Mouse (Mus musculus): Measurements from ENCODE around the gene Phlpp2.

Phlpp2 gene

GRCm38 (mm10) chr8:109902379-109902778 is 34.0 kb downstream of the Phlpp2 start:
- DNase-seq (ENCODE audit: low read depth, low spot score): no peak

GRCm38 (mm10) chr8:109903909-109904469 is 35.6 kb downstream of the Phlpp2 start:
- no peak for DNase-seq (ENCODE audit: low read depth, low spot score)

- peak; percentile 20 for DNase-seq (ENCODE audit: low read depth, low spot score)
Measured at GRCm38 (mm10) chr8:109904928-109905668, 36.8 kb downstream of the Phlpp2 start.

GRCm38 (mm10) chr8:109906907-109907306 is 38.6 kb downstream of the Phlpp2 start:
- no peak for DNase-seq (ENCODE audit: low read depth, low spot score)

GRCm38 (mm10) chr8:109907376-109907775 is 39.0 kb downstream of the Phlpp2 start:
- DNase-seq (ENCODE audit: low read depth, low spot score): no peak

- DNase-seq (ENCODE audit: low read depth, low spot score): peak; percentile 73
Measured at GRCm38 (mm10) chr8:109917277-109917676, 48.9 kb downstream of the Phlpp2 start.

GRCm38 (mm10) chr8:109920406-109921390 is 52.4 kb downstream of the Phlpp2 start:
- peak; percentile 92 for DNase-seq (ENCODE audit: low read depth, low spot score)

GRCm38 (mm10) chr8:109941606-109942360 is 73.4 kb downstream of the Phlpp2 start:
- peak; percentile 58 for DNase-seq (ENCODE audit: low read depth, low spot score)

GRCm38 (mm10) chr8:109945153-109945632 is 76.9 kb downstream of the Phlpp2 start:
- peak; percentile 90 for DNase-seq (ENCODE audit: low read depth, low spot score)

GRCm38 (mm10) chr8:109945694-109946093 is 77.4 kb downstream of the Phlpp2 start:
- peak; percentile 14 for DNase-seq (ENCODE audit: low read depth, low spot score)

- DNase-seq (ENCODE audit: low read depth, low spot score): peak; percentile 12
Measured at GRCm38 (mm10) chr8:109946272-109946671, 77.9 kb downstream of the Phlpp2 start.

- DNase-seq (ENCODE audit: low read depth, low spot score): no peak
Measured at GRCm38 (mm10) chr8:109947447-109948284, 79.3 kb downstream of the Phlpp2 start.

- no peak for DNase-seq (ENCODE audit: low read depth, low spot score)
Measured at GRCm38 (mm10) chr8:109948285-109948564, 79.9 kb downstream of the Phlpp2 start.

- DNase-seq (ENCODE audit: low read depth, low spot score): no peak
Measured at GRCm38 (mm10) chr8:109952171-109952570, 83.8 kb downstream of the Phlpp2 start.

GRCm38 (mm10) chr8:109954486-109954948 is 86.2 kb downstream of the Phlpp2 start:
- peak; percentile 59 for DNase-seq (ENCODE audit: low read depth, low spot score)

GRCm38 (mm10) chr8:109957167-109958028 is 89.1 kb downstream of the Phlpp2 start:
- peak; percentile 48 for DNase-seq (ENCODE audit: low read depth, low spot score)

- DNase-seq (ENCODE audit: low read depth, low spot score): peak; percentile 81
Measured at GRCm38 (mm10) chr8:109958036-109958655, 89.8 kb downstream of the Phlpp2 start.

- DNase-seq (ENCODE audit: low read depth, low spot score): no peak
Measured at GRCm38 (mm10) chr8:109959112-109959511, 90.8 kb downstream of the Phlpp2 start.
